ENCODE assay signal across 8 mouse cellular contexts in genomic region chr16:50717306-50718017, GRCm38 (mm10).
DNase-seq lines count a peak whose midpoint lies in the region; ATAC-seq and TF ChIP-seq lines count a peak whose summit lies in the region.

No protein-coding gene starts in this region.

- no peak overlapping the region for H3K27ac ChIP-seq in gastrocnemius, adult 2 months
- no peak overlapping the region for H3K27ac ChIP-seq in hindbrain, embryonic 12.5 days
- H3K27ac ChIP-seq in midbrain, embryonic 12.5 days (replicated peaks) = no peak overlapping the region

- no peaks in the 10 kb centered on the region for H3K4me1 ChIP-seq in hindbrain, embryonic 12.5 days
- H3K4me1 ChIP-seq in midbrain, embryonic 12.5 days = no peaks in the 10 kb centered on the region

- no peak overlapping the region for H3K4me3 ChIP-seq in gastrocnemius, adult 2 months
- no peak overlapping the region for H3K4me3 ChIP-seq in hindbrain, embryonic 12.5 days
- no peak overlapping the region for H3K4me3 ChIP-seq in midbrain, embryonic 12.5 days

- ATAC-seq in hindbrain, embryonic 12.5 days (ENCODE audit: low FRiP score) = peak; percentile 64
- ATAC-seq in midbrain, embryonic 12.5 days (ENCODE audit: low FRiP score, low read depth) = peak; percentile 62

- DNase-seq in gastrocnemius, adult 2 months = no peak
- no peak for DNase-seq in gastrocnemius, adult 18-20 months (ENCODE audit: low spot score)
- DNase-seq in CD4-positive helper T cell, adult 2 months (ENCODE audit: low read depth, low spot score) = peak; percentile 21
- peak; percentile 26 for DNase-seq in cerebellum, adult 8-10 months
- DNase-seq in testis, postnatal 10 days (ENCODE audit: low spot score) = no peak
- DNase-seq in urinary bladder, postnatal 4 days (ENCODE audit: low spot score in 2 of 2) = no peak

- intact Hi-C loops in gastrocnemius, adult 2 months (cut with DNase I) = no loop called here

- no peak overlapping the region for H3K9ac ChIP-seq in hindbrain, embryonic 12.5 days
- no peak overlapping the region for H3K9ac ChIP-seq in midbrain, embryonic 12.5 days (replicated peaks)

- 54% methylated on average over 10 of the region's 10 CpGs for WGBS in hindbrain, embryonic 12.5 days
- 68% methylated on average over 10 of the region's 10 CpGs for WGBS in midbrain, embryonic 12.5 days

- peak; percentile 20; the same call in 1 of the 2 replicates for TF ChIP-seq CTCF in gastrocnemius, adult 2 months (IDR thresholded peaks at IDR 0.05)

- H3K4me2 ChIP-seq in hindbrain, embryonic 12.5 days (replicated peaks) = no peak overlapping the region
- H3K4me2 ChIP-seq in midbrain, embryonic 12.5 days (replicated peaks) = no peak overlapping the region

- no peaks in the 10 kb centered on the region for H3K36me3 ChIP-seq in hindbrain, embryonic 12.5 days
- no peaks in the 10 kb centered on the region for H3K36me3 ChIP-seq in midbrain, embryonic 12.5 days

- no peaks in the 10 kb centered on the region for H3K9me3 ChIP-seq in hindbrain, embryonic 12.5 days (replicated peaks)
- no peaks in the 10 kb centered on the region for H3K9me3 ChIP-seq in midbrain, embryonic 12.5 days

- no peaks in the 10 kb centered on the region for H3K27me3 ChIP-seq in hindbrain, embryonic 12.5 days
- H3K27me3 ChIP-seq in midbrain, embryonic 12.5 days = no peaks in the 10 kb centered on the region

Comparison
In these comparisons a context has a peak if more than half of its experiments do, and no peak if none do; other contexts are left out.
1. DNase-seq: peak in CD4-positive helper T cell, adult 2 months (single experiment) and cerebellum, adult 8-10 months (single experiment); none in gastrocnemius, adult 2 months (single experiment), gastrocnemius, adult 18-20 months (single experiment), testis, postnatal 10 days (single experiment) and urinary bladder, postnatal 4 days (0 of 2).